Mouse (Mus musculus) bone marrow macrophage, adult 2 months (primary cell): ENCODE measurements around the gene Ly6g6f.

ENCODE experiments used
- CTCF ChIP-seq: IDR thresholded peaks from 2 replicates; pipeline ENCODE4 v1.5.1; 2012; ENCODE audit warnings: low read depth, mild to moderate bottlenecking, low read length, moderate library complexity
- POLR2A ChIP-seq: IDR thresholded peaks from 2 replicates; pipeline ENCODE4 v1.6.1; 2012; ENCODE audit warnings: mild to moderate bottlenecking, low read depth, low read length, borderline replicate concordance

DNA sequence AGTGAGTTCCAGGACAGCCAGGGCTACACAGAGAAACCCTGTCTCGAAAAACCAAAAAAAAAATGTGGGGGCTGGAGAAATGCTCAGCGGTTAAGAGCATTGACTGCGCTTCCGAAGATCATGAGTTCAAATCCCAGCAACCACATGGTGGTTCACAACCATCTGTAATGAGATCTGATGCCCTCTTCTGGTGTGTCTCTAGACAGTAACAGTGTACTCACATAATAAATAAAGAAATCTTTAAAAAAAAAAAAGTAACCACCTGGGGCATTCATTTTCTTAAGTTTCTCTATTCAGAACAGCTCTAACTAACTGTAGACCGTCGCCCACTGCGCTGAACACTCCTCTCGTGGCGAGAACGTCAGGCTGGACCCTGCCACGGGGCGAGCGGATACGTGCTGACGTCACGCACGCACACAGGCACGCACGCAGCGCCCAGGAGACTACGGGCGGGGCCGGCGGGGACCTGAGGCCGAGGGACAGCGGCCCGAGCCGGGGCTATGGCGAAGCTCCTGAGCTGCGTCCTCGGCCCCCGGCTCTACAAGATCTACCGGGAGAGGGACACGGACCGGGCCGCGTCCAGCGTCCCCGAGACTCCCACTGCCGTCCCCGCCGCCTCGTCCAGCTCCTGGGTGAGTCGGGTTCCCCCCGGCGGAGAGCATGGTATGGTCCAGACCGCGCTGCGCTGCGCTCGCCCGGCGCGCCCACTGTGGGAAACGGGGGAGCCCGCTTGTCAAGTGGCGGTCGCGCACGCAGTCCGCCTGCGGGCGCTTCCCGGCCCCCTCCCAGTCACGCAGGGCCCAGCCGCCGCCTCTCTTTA is 3.6 kb upstream of the Ly6g6f start, which contains the start of gene Abhd16a:
- TF ChIP-seq CTCF (no peak), POLR2A (no peak)
